Comparison of ENCODE assay signal across 15 mouse cellular contexts in the genomic region with DNA sequence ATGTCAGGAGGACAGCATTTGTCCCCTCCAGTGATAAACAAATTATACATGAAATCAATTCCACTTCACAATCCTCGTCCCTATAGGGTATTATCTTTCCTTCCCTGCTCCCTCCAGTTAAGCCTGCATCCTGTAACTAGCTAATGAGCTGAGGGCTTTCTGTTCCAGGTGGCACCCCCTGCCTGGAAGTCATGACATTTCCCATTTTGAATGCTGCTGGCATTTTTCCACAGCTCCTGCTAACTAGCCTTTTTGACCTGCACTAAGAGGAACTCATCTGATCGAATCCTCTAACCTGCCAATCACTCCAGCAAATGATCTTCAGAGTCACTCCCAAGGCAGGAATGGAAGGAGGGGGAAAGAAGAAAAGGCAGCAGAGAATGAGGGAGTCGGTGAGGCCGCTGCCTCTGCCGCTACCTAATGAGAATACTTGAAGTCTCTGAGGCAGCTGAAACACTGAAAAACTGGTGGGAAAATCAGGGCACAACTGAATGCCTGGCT.
DNase-seq lines count a peak whose midpoint lies in the region; ATAC-seq and TF ChIP-seq lines count a peak whose summit lies in the region.
"Had no signal": no experiment of that assay in that cellular context is flagged by ENCODE, and none has a peak within 500 bp of the region (broad histone marks: within the 10 kb centered on the region; RNA-seq: fewer than 3 reads in every experiment).

No protein-coding gene starts in this region.

- DNase-seq in MN1 (ENCODE audit: low spot score) = peak; percentile 17
- DNase-seq in embryo, embryonic 11 days = peak; percentile 54
- DNase-seq in forebrain, postnatal 0 days = no peak
- DNase-seq in T-cell, adult 2 months (ENCODE audit: low spot score) = no peak
- no peak for DNase-seq in layer of hippocampus, postnatal 10 days (ENCODE audit: low spot score in 2 of 2)
- no peak for DNase-seq in frontal cortex, postnatal 14 days (ENCODE audit: low spot score in 2 of 2)
- DNase-seq in kidney, adult 8-10 months = no peak
- DNase-seq: heart, postnatal 36 days; kidney, postnatal 25 days; thymus, postnatal 25 days had no signal

- no peak for TF ChIP-seq CTCF in forebrain, postnatal 0 days (IDR thresholded peaks at IDR 0.05; ENCODE audit: low read depth)

- H3K36me3 ChIP-seq in forebrain, postnatal 0 days (ENCODE audit: insufficient read depth) = no peaks in the 10 kb centered on the region
- H3K36me3 ChIP-seq in midbrain, embryonic 12.5 days = no peaks in the 10 kb centered on the region
- H3K36me3 ChIP-seq: liver, embryonic 15.5 days had no signal

- no peak overlapping the region for H3K27ac ChIP-seq in forebrain, postnatal 0 days (ENCODE audit: low read depth, low read length)
- H3K27ac ChIP-seq in midbrain, embryonic 12.5 days (replicated peaks) = peak overlapping the region; percentile 88
- H3K27ac ChIP-seq: liver, embryonic 15.5 days had no signal

- no peaks in the 10 kb centered on the region for H3K9me3 ChIP-seq in forebrain, postnatal 0 days (ENCODE audit: low read length)
- 0 out of 2 replicates have a peak, but pooled peaks cover 5% of the 10 kb centered on the region for H3K9me3 ChIP-seq in midbrain, embryonic 12.5 days
- H3K9me3 ChIP-seq: liver, embryonic 15.5 days had no signal

- peak overlapping the region; percentile 6; the same call in 1 of the 2 replicates for H3K9ac ChIP-seq in forebrain, postnatal 0 days
- no peak overlapping the region for H3K9ac ChIP-seq in midbrain, embryonic 12.5 days (replicated peaks)
- H3K9ac ChIP-seq: liver, embryonic 15.5 days had no signal

- 13% methylated on average over 5 of the region's 5 CpGs for WGBS in forebrain, postnatal 0 days
- 6% methylated on average over 5 of the region's 5 CpGs for WGBS in midbrain, embryonic 12.5 days

- H3K27me3 ChIP-seq in forebrain, postnatal 0 days (ENCODE audit: insufficient read depth, low read length) = no peaks in the 10 kb centered on the region
- H3K27me3 ChIP-seq in midbrain, embryonic 12.5 days = peaks cover 5% of the 10 kb centered on the region; the same call in 1 of the 2 replicates
- H3K27me3 ChIP-seq: liver, embryonic 15.5 days; megakaryocyte, embryonic 14.5 days had no signal

- H3K4me1 ChIP-seq in forebrain, postnatal 0 days (ENCODE audit: insufficient read depth) = peaks cover 8% of the 10 kb centered on the region; the same call in 1 of the 2 replicates
- peaks cover 39% of the 10 kb centered on the region for H3K4me1 ChIP-seq in midbrain, embryonic 12.5 days
- H3K4me1 ChIP-seq: liver, embryonic 15.5 days; megakaryocyte, embryonic 14.5 days had no signal

- no peak overlapping the region for H3K4me2 ChIP-seq in forebrain, postnatal 0 days (ENCODE audit: low read depth)
- peak overlapping the region; percentile 22 for H3K4me2 ChIP-seq in midbrain, embryonic 12.5 days (replicated peaks)
- H3K4me2 ChIP-seq: liver, embryonic 15.5 days had no signal

- ATAC-seq in forebrain, postnatal 0 days = peak; percentile 40
- ATAC-seq in midbrain, embryonic 12.5 days (ENCODE audit: low FRiP score, low read depth) = peak; percentile 88
- ATAC-seq: CD4-positive, CD25-positive, alpha-beta regulatory T cell, adult 4 months had no signal

- H3K4me3 ChIP-seq in forebrain, postnatal 0 days (ENCODE audit: low read depth, low read length) = no peak overlapping the region
- no peak overlapping the region for H3K4me3 ChIP-seq in midbrain, embryonic 12.5 days
- H3K4me3 ChIP-seq: erythroblast, embryonic 14.5 days; liver, embryonic 15.5 days; megakaryocyte, embryonic 14.5 days had no signal

Comparison
In these comparisons a context has a peak if more than half of its experiments do, and no peak if none do; other contexts are left out.
1. DNase-seq: peak in MN1 (single experiment) and embryo, embryonic 11 days (single experiment); none in forebrain, postnatal 0 days (single experiment), T-cell, adult 2 months (single experiment), layer of hippocampus, postnatal 10 days (0 of 2), frontal cortex, postnatal 14 days (0 of 2) and kidney, adult 8-10 months (0 of 2).